Mouse (Mus musculus): ENCODE data around the gene Mrpl1. TPM values are rescaled to one million over a fixed set of nuclear protein-coding genes. Genes with fewer than 3 reads are reported as not detected.
A peak's percentile ranks its signal among the peaks of the same experiment; 100 is the strongest.

Mrpl1 gene
- polyA plus RNA-seq, 1 experiment from 2014 or later = 16.3 TPM

DNA sequence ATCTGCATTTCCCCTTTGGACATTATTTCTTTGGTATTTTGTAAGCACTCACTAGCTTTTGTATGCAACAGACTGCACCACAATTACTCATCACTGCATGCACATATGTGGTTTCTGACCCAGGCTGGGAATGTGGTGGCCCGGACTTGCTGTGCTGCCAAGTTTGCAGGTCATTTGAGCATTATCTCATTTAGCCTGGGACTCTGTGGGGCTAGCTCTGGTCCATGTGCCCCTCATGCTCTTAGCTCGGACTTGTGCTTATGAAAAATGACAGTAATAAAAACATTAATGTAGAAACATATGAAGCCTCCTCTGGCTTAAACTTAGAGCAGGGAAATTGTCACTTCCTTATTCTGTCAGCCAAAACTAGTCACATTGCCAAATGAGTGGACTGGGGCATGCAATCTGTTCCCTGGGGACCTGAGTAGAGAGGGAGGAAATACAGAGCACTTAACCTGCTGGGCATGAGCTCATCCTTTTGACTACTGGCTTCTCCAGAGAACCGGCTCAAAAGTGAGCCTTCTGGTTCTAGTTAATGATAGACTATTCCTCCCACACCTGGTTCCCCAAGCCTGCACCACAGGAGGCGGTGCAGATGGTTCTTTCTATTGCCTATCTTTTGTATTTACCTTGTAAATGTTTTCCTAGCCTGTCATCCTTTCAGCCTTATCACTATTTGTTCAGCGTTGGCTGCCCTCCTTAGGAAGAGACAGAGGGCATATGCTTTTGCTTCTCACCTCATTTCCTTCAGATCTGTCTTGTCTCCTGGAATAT, 12.7 kb downstream of the Mrpl1 start:
- 48% methylated on average over 5 of the region's 5 CpGs for WGBS
- H3K4me3 ChIP-seq (ENCODE audit: low read length) = no peak overlapping the region
- no peaks in the 10 kb centered on the region for H3K27me3 ChIP-seq (replicated peaks; ENCODE audit: control insufficient read depth, insufficient read depth, low read length)
- peaks cover 5% of the 10 kb centered on the region; the same call in 1 of the 2 replicates for H3K36me3 ChIP-seq (ENCODE audit: control insufficient read depth, insufficient read depth, low read length)
- 0 out of 2 replicates have a peak, but pooled peaks cover 2% of the 10 kb centered on the region for H3K4me1 ChIP-seq (ENCODE audit: control insufficient read depth, insufficient read depth, low read depth, low read length)
- no peaks in the 10 kb centered on the region for H3K9me3 ChIP-seq (ENCODE audit: control insufficient read depth, low read length)
- H3K4me2 ChIP-seq (ENCODE audit: low read length) = no peak overlapping the region
- H3K9ac ChIP-seq (ENCODE audit: low read depth, low read length) = no peak overlapping the region
- ATAC-seq = peak; percentile 69; the same call in 1 of the 2 replicates
- no peak overlapping the region for H3K27ac ChIP-seq (ENCODE audit: low read depth, low read length)

DNA sequence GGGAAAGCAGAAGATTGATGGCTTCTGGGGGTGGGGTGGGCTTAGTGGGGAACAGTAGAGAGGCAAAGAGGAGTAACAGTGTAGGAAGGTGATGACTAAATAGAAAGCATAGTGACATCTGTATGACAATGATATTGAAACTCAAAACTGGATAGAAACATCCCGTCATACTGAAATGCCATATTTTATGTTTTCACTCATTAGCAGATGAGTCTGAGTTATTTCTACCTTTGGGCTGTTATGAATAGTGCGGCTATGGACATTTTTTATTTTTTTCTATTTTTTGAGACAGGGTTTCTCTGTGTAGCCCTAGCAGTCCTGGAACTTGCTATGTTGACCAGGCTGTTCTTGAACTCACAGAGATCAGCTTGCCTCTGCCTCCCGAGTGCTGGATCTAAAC, 13.7 kb downstream of the Mrpl1 start:
- 98% methylated on average over 3 of the region's 3 CpGs for WGBS
- no peaks in the 10 kb centered on the region for H3K9me3 ChIP-seq (ENCODE audit: control insufficient read depth, low read length)
- no peak overlapping the region for H3K4me3 ChIP-seq (ENCODE audit: low read length)
- no peak overlapping the region for H3K9ac ChIP-seq (ENCODE audit: low read depth, low read length)
- no peak for ATAC-seq
- H3K36me3 ChIP-seq (ENCODE audit: control insufficient read depth, insufficient read depth, low read length) = peaks cover 5% of the 10 kb centered on the region; the same call in 1 of the 2 replicates
- H3K27me3 ChIP-seq (replicated peaks; ENCODE audit: control insufficient read depth, insufficient read depth, low read length) = no peaks in the 10 kb centered on the region
- H3K4me2 ChIP-seq (ENCODE audit: low read length) = no peak overlapping the region
- H3K4me1 ChIP-seq (ENCODE audit: control insufficient read depth, insufficient read depth, low read depth, low read length) = 0 out of 2 replicates have a peak, but pooled peaks cover 2% of the 10 kb centered on the region
- no peak overlapping the region for H3K27ac ChIP-seq (ENCODE audit: low read depth, low read length)

DNA sequence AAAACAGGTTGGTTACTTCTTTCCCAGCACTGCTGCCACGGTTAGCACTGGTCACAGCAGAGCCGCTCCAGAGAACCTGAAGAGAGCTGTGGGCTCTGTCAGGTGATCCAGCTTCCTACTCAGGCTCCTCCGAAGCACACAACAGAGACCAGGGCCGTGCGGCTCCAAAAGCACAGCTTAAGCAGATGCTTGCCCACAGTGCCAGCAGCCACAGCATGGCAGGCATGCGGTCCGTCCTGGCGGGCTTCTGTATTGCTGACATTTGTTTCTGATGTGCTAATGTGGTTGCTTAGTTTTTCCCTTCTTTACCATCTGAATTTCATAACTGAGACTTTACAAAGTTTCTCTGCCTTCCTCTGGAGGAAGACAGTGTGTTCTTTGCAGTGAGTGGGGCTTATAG, 17.2 kb downstream of the Mrpl1 start:
- Histone ChIP-seq H3K4me2 (ENCODE audit: low read length) (no peak overlapping the region), H3K9ac (ENCODE audit: low read depth, low read length) (no peak overlapping the region), H3K4me1 (ENCODE audit: control insufficient read depth, insufficient read depth, low read depth, low read length) (0 out of 2 replicates have a peak, but pooled peaks cover 2% of the 10 kb centered on the region), H3K4me3 (ENCODE audit: low read length) (no peak overlapping the region), H3K27ac (ENCODE audit: low read depth, low read length) (no peak overlapping the region), H3K27me3 (replicated peaks; ENCODE audit: control insufficient read depth, insufficient read depth, low read length) (no peaks in the 10 kb centered on the region), H3K36me3 (ENCODE audit: control insufficient read depth, insufficient read depth, low read length) (peaks cover 10% of the 10 kb centered on the region; the same call in 1 of the 2 replicates), H3K9me3 (ENCODE audit: control insufficient read depth, low read length) (no peaks in the 10 kb centered on the region)
- no peak for ATAC-seq
- 89% methylated on average over 8 of the region's 8 CpGs for WGBS

DNA sequence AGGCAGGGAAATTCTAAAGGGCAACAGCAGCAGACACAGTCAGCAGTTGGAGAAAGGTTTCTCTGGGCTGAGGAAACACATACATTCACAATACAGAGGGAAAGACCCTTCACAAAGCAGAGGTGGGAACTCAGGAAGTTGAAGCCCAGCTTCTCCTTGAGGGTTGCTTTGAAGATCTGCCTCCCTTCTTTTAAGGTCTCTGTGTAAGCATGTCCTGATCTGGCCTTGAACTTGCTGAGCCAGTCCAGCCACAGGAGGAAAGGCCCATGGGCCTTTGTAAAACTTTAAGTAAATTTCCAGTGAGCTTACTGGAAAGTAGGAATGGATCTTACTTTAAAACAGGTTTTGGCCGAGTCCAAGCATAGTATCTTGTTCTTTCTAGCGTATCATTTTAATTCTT, 19.7 kb downstream of the Mrpl1 start:
- Histone ChIP-seq H3K4me3 (ENCODE audit: low read length) (no peak overlapping the region), H3K36me3 (ENCODE audit: control insufficient read depth, insufficient read depth, low read length) (peaks cover 10% of the 10 kb centered on the region), H3K27ac (ENCODE audit: low read depth, low read length) (no peak overlapping the region)

DNA sequence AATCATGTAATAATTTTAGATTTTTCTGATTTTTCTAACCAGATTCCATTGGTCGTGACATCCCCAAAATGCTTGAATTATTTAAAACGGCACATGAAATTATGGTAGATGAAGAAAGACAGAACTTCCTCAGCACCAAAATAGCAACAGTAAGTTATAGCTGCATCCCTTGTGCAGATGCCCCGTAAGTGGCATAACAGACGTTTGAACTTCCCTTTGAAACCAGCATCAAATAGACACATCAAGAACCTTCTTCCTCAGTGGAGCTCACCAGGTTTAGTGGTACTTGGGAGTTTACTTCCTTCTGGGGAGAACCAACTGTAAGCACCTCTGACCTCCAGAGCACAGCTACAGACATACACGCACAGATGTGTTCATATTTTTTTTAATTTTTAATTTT, 29.5 kb downstream of the Mrpl1 start:
- Histone ChIP-seq H3K4me1 (ENCODE audit: control insufficient read depth, insufficient read depth, low read depth, low read length) (no peaks in the 10 kb centered on the region), H3K27ac (ENCODE audit: low read depth, low read length) (no peak overlapping the region), H3K4me3 (ENCODE audit: low read length) (no peak overlapping the region), H3K4me2 (ENCODE audit: low read length) (no peak overlapping the region), H3K9ac (ENCODE audit: low read depth, low read length) (no peak overlapping the region), H3K36me3 (ENCODE audit: control insufficient read depth, insufficient read depth, low read length) (peaks cover 6% of the 10 kb centered on the region), H3K27me3 (replicated peaks; ENCODE audit: control insufficient read depth, insufficient read depth, low read length) (no peaks in the 10 kb centered on the region), H3K9me3 (ENCODE audit: control insufficient read depth, low read length) (no peaks in the 10 kb centered on the region)
- WGBS = 96% methylated on average over 5 of the region's 5 CpGs
- no peak for ATAC-seq

More for the DNA sequence above, 19.7 kb downstream of the Mrpl1 start:
- WGBS = 95% methylated on average over 2 of the region's 2 CpGs
- H3K4me1 ChIP-seq (ENCODE audit: control insufficient read depth, insufficient read depth, low read depth, low read length) = no peaks in the 10 kb centered on the region
- no peaks in the 10 kb centered on the region for H3K9me3 ChIP-seq (ENCODE audit: control insufficient read depth, low read length)
- no peak overlapping the region for H3K4me2 ChIP-seq (ENCODE audit: low read length)
- no peak for ATAC-seq
- H3K27me3 ChIP-seq (replicated peaks; ENCODE audit: control insufficient read depth, insufficient read depth, low read length) = no peaks in the 10 kb centered on the region
- no peak overlapping the region for H3K9ac ChIP-seq (ENCODE audit: low read depth, low read length)

DNA sequence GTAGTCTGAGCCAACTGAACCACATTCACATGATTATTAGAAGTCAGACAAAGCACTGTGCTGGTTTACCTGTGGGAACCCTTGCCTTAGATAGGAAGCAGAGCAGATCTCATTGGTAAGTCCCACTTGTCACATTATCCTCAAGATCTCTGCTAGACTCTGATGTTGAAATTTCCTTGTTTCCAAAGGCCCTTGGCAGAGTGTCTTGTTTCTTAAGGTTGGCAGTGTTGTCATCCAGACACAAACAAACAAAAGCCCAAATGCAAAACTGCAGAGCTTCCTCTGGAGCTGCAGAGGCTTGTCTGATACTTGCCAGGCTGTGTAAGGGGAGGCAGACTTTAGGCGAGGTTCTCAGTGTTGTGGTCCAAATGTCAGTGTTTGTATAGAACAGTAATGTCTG, 31.6 kb downstream of the Mrpl1 start:
- H3K9me3 ChIP-seq (ENCODE audit: control insufficient read depth, low read length) = no peaks in the 10 kb centered on the region
- no peak overlapping the region for H3K9ac ChIP-seq (ENCODE audit: low read depth, low read length)
- ATAC-seq = no peak
- H3K4me1 ChIP-seq (ENCODE audit: control insufficient read depth, insufficient read depth, low read depth, low read length) = no peaks in the 10 kb centered on the region
- no peak overlapping the region for H3K27ac ChIP-seq (ENCODE audit: low read depth, low read length)
- WGBS = 87% methylated on average over 1 of the region's 1 CpGs
- no peak overlapping the region for H3K4me2 ChIP-seq (ENCODE audit: low read length)
- H3K4me3 ChIP-seq (ENCODE audit: low read length) = no peak overlapping the region
- H3K36me3 ChIP-seq (ENCODE audit: control insufficient read depth, insufficient read depth, low read length) = peaks cover 6% of the 10 kb centered on the region
- no peaks in the 10 kb centered on the region for H3K27me3 ChIP-seq (replicated peaks; ENCODE audit: control insufficient read depth, insufficient read depth, low read length)

DNA sequence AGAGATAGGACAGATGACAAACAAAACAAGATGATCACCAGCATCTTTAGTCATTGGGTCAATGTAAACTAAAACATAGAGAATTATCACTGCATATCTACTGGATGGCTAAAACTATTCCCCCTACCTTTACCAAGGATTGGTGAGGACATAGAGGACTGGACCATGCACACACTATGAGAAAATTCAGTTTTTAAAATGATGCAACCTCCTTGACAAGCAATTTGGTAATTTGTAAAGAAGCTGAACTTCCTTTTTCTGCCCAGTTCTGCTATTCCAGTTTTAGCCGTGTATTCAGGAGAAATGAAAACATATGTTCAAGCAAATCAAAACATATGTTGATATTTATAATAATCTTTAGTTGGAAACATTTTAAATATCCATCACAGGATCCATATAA, 35.2 kb downstream of the Mrpl1 start:
- WGBS = 87% methylated on average over 1 of the region's 1 CpGs
- H3K4me3 ChIP-seq (ENCODE audit: low read length) = no peak overlapping the region
- H3K27ac ChIP-seq (ENCODE audit: low read depth, low read length) = no peak overlapping the region
- no peak overlapping the region for H3K9ac ChIP-seq (ENCODE audit: low read depth, low read length)
- H3K4me1 ChIP-seq (ENCODE audit: control insufficient read depth, insufficient read depth, low read depth, low read length) = no peaks in the 10 kb centered on the region
- H3K27me3 ChIP-seq (replicated peaks; ENCODE audit: control insufficient read depth, insufficient read depth, low read length) = no peaks in the 10 kb centered on the region
- ATAC-seq = no peak
- no peak overlapping the region for H3K4me2 ChIP-seq (ENCODE audit: low read length)
- peaks cover 2% of the 10 kb centered on the region; the same call in 1 of the 2 replicates for H3K36me3 ChIP-seq (ENCODE audit: control insufficient read depth, insufficient read depth, low read length)
- H3K9me3 ChIP-seq (ENCODE audit: control insufficient read depth, low read length) = no peaks in the 10 kb centered on the region

DNA sequence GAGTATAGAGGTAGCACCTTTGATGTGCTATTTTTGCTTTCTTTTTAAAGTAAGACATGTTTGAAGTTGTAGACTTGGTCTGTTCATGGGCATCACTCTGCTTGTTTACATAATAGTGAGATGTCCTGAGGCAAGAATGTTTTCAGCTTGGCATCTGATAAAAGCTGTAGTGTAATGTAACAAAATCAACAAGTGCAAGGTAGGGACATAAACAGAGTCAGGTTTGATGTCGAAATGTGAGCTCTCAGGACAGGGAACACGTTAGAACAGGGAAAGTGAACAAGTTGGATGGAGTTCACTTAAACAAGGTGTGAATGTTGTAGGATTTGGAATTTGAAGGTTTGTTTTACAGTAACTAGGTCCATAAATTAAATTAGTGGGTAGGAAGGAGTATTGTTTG, 44.7 kb downstream of the Mrpl1 start:
- Histone ChIP-seq H3K27me3 (replicated peaks; ENCODE audit: control insufficient read depth, insufficient read depth, low read length) (no peaks in the 10 kb centered on the region), H3K36me3 (ENCODE audit: control insufficient read depth, insufficient read depth, low read length) (no peaks in the 10 kb centered on the region), H3K4me2 (ENCODE audit: low read length) (no peak overlapping the region), H3K27ac (ENCODE audit: low read depth, low read length) (no peak overlapping the region), H3K9ac (ENCODE audit: low read depth, low read length) (no peak overlapping the region), H3K4me1 (ENCODE audit: control insufficient read depth, insufficient read depth, low read depth, low read length) (no peaks in the 10 kb centered on the region), H3K9me3 (ENCODE audit: control insufficient read depth, low read length) (no peaks in the 10 kb centered on the region), H3K4me3 (ENCODE audit: low read length) (no peak overlapping the region)
- ATAC-seq = no peak
- WGBS = 83% methylated on average over 2 of the region's 2 CpGs

DNA sequence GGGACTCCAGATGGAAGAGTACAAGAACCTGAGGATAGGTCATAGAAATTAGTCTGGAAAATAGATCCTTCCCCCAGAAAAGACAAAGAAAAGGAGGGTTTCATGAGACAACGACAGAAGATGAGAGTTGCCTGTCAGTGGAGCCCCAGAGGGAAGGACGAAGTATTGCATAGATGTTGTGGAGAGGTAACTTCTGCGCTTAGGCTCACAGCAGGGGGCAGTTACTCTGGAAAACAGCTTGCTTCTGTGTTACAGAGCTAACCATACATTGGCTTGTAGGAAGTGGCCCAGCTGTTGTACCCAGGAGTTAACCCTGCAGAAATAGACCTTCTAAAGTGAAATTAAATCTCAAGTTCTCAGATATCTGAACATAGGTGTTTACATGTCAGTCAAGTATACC, 45.9 kb downstream of the Mrpl1 start:
- Histone ChIP-seq H3K4me3 (ENCODE audit: low read length) (no peak overlapping the region), H3K4me1 (ENCODE audit: control insufficient read depth, insufficient read depth, low read depth, low read length) (no peaks in the 10 kb centered on the region), H3K9me3 (ENCODE audit: control insufficient read depth, low read length) (no peaks in the 10 kb centered on the region), H3K27me3 (replicated peaks; ENCODE audit: control insufficient read depth, insufficient read depth, low read length) (no peaks in the 10 kb centered on the region), H3K27ac (ENCODE audit: low read depth, low read length) (no peak overlapping the region), H3K36me3 (ENCODE audit: control insufficient read depth, insufficient read depth, low read length) (no peaks in the 10 kb centered on the region), H3K4me2 (ENCODE audit: low read length) (no peak overlapping the region), H3K9ac (ENCODE audit: low read depth, low read length) (no peak overlapping the region)
- ATAC-seq = no peak
- WGBS = 86% methylated on average over 3 of the region's 3 CpGs
